Mouse (Mus musculus): ENCODE results near the gene Stkld1. TPM values are rescaled to one million over a fixed set of nuclear protein-coding genes. Genes with fewer than 3 reads are reported as not detected.
A peak's percentile ranks its signal among the peaks of the same experiment; 100 is the strongest.
"Not testable (repeated sequence)": the region's sequence is repeated elsewhere in the genome, so short reads cannot be mapped to it uniquely, and the experiment has no call there.

Stkld1 gene
- not detected for total RNA-seq (2021)
- long read RNA-seq, experiment 1, result 0 reads
- long read RNA-seq, experiment 2, result 0 reads

DNA sequence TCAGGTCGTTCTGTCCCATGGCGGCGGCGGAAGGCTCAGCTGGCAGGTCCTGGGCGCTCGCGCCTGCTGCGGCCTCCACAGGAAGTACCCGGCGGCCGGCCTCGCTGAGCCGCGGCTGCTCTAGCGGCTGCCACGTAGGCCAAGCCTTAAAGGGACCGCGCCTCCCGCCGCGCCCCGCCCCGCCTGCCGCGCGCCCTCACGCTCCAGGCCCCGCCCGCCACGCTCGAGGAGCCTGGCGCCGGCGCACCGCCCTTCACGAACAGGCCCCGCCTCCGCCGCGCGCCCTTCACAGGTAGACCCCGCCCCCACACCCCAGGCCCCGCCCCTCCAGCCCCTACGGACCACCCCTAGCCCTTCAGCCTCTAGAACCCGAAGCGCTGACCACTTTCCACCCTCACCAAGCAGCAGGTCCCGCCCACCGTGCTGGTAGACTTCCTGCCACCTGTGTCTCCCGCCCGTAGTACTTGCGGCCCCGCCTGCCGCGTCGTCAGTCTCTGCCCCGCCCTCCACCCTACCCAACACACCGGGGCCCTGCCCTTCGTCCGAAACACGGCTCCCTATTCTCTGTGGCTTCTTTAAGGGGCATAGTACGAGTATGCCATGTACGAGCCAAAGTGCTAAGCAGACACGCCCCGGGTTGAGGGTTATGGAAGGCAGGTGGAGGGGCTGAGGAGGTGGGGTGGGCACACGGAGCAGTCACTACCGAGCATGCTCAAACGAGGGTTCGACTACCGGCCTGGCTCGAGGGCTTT is at the start of gene Stkld1, which contains the start of gene Surf4:
Stkld1 (plus strand) TSS at position 744 of the 752 bp plus-strand sequence.
Surf4 (minus strand) TSS at position 625 of the 752 bp plus-strand sequence.
- peak; percentile 90 to 96 for DNase-seq

GRCm38 (mm10) chr2:26885541-26885940 is 48.3 kb upstream of the Stkld1 start:
- not testable (repeated sequence) for DNase-seq

- DNase-seq, result not testable (repeated sequence)
Measured at GRCm38 (mm10) chr2:26886170-26886569, 47.7 kb upstream of the Stkld1 start.

DNA sequence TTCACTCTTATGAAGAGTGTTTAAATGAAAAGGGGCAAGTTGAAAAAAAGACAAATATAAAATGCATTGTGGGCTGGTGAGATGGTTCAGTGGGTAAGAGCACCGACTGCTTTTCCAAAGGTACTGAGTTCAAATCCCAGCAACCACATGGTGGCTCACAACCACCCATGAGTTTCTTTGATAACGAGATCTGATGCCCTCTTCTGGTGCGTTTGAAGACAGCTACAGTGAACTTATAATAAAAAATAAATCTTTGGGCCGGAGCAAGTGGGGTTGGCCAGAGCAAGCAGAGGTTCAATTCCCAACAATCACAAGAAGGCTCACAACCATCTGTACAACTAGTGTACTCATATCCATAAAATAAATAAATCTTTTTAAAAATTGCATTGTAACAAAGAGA is 37.9 kb upstream of the Stkld1 start:
- no peak for DNase-seq

- DNase-seq, result no peak
Measured at GRCm38 (mm10) chr2:26900731-26901130, 33.1 kb upstream of the Stkld1 start.

GRCm38 (mm10) chr2:26901834-26902400 is 31.9 kb upstream of the Stkld1 start:
- DNase-seq, result no peak

DNA sequence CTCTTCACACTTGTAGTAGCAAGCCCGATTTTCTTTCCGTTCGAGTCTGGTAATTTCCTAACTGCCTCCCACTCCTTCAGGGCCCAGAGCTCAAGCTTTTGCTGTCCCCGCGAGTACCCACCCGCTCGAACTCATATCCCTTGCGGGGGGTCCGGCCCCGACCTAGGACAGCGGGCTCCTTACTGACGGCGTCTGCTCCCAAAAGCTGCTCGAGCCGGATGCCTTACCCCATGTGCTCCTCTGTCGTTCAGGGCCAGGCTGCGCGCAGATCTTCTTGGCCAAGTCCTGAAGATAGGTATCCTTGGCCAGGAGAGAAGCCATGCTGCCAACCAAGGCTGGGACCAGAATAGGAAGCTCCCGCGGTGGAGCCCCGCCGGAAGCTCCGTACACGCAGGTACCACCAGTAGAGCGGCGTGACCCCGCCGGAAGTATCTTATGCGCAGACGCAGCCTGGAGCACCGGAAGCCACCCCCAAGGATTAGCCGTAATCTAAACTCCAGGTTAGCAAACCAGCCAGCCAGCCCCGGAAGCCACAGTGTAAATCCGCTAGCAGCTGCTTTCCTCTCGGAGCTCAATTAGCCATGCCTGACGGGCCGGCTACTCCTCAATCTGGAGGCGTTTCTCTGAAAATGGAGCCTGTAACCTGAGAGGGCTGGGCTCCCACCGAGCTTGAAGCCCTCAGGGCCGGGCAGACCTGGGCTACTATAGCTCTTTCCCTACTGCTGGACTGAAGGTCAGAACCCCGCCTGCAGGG is 31.2 kb upstream of the Stkld1 start, which contains the start of gene Surf6:
Surf6 (minus strand) TSS at position 413 of the 754 bp plus-strand sequence.
- peak; percentile 96 to 97 for DNase-seq

- no peak for DNase-seq
Measured at GRCm38 (mm10) chr2:26903311-26903710, 30.5 kb upstream of the Stkld1 start.

- DNase-seq, result no peak
Measured at GRCm38 (mm10) chr2:26905936-26906335, 27.9 kb upstream of the Stkld1 start.

- DNase-seq, result no peak
Measured at GRCm38 (mm10) chr2:26906431-26906830, 27.4 kb upstream of the Stkld1 start.

DNA sequence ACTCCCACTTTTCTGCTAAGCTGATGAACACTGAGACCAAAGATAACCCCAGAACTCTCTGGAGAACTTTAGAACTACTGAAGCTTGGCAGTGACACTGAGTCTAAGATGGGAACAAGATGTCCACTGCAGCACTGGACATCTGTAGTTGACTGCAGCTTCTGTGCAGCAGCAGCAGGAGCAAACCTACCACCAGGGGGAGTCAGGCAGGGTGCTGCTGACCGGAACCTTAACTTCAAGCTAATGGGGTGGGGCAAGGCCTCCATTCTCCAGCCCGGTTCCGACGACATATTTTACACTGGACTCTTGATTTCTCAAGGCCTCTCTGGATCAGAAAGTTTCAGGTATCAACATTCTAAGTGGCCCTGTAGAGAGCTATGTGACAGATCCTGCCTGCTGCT is 26.7 kb upstream of the Stkld1 start:
- DNase-seq, result peak in 1 of 2 experiments; percentile 49

DNA sequence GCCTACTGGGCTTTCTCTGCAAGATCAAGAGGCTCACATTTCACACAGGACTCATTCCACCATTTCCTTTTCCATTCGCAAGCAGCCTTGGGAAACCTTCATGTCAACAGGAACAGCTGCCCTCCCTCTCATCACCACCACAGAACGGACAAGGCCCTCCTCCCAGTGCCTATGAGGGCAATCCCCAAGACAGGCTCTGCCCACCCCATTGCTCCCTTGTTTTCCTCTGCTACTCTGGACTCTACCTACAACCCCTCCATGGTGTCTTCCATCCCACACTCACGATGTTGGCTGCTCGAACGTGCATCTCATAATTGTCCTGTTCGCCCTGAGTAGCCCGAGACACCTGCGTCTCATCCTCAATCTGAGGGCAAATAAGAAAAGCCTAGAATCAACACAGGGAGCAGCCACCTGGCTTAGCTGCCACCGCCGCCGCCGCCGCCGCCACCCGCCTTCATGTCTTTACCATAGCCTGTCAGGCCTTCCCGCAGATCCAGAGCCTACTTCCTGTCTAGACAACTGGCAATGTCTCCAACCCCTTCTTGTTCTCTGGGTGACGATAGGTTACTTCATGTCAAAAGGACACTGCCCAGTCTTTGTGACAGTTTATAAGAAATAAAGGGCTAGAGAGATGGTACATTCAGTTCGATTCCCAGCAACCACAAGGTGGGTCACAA is 25.0 kb upstream of the Stkld1 start:
- DNase-seq, result no peak

DNA sequence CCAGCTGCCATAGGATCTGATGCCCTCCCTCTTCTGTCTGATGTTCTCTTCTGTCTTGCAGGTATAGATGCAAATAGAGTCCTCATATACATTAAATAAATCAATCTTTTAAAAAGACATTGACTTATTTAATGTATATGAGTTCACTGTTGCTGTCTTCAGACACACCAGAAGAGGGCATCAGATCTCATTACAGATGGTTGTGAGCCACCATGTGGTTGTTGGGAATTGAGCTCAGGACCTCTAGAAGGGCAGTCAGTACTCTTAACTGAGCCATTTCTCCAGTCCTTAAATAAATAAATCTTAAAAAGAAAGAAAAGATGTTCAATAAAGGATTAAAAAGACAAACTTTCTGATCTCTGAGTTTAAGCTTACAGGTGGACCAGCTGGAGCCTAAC is 24.5 kb upstream of the Stkld1 start:
- no peak for DNase-seq

DNA sequence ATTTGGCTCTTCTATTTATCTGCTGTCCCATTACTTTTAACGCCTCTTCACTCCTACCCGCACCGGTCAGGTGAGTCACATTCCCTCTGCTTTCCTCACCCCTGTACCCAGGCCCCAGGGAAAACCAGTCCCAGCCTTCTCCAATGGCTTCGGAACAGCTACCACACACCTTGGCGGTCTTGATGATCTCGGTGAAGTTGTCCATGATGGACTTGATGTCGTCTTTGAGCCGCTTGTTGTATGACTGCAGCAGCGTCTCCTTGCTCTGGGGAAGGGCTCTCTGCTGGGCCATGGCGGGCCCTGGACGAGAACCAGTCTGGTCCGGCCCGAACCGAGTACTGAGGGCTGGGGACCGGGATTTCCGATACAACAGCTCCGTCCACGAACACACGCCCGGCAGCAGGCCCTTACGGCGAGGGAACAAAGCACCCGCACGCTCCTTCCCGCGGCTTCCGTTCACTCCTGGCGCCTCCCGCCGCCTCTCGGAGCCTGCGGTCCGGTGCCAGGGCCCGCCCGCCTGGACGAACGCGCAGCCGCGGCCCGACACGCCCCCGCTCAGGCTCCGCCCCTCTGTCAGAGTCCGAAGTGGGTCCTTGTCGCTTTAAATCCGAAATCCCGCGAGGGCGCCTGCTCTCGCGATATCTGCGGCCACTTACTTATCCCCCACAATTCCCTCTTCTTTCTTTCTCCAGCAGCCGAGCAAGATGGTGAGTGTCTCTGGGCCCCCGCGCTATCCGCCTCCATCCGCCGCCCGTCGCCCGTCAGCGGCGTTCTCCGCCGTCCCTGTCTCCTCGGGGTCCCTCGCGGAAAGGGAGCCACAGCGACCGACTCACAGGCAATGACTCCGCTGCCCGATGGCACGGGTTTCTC is 23.5 kb upstream of the Stkld1 start, which contains the start of the genes Med22 and Rpl7a:
Med22 (minus strand) TSS at position 554 of the 870 bp plus-strand sequence.
Rpl7a (plus strand) TSS at position 641 of the 870 bp plus-strand sequence.
- DNase-seq, result peak; percentile 99 to 100

GRCm38 (mm10) chr2:26910994-26911765 is 22.7 kb upstream of the Stkld1 start:
- no peak for DNase-seq

GRCm38 (mm10) chr2:26912253-26912770 is 21.5 kb upstream of the Stkld1 start:
- no peak for DNase-seq

- DNase-seq, result no peak
Measured at GRCm38 (mm10) chr2:26913416-26914147, 20.3 kb upstream of the Stkld1 start.

- no peak for DNase-seq
Measured at GRCm38 (mm10) chr2:26914148-26914941, 19.5 kb upstream of the Stkld1 start.

Measured in heart, adult 18-20 months (tissue).